Mouse (Mus musculus) CH12.LX (cell line): ENCODE results near the gene Myl12a. TPM values are rescaled to one million over a fixed set of nuclear protein-coding genes. Genes with fewer than 3 reads are reported as not detected.

Source experiments
- DNase-seq: peaks from one replicate; pipeline ENCODE4 v3.0.0-alpha.2; 2013; ENCODE audit errors: extremely low read depth
- H3K27ac ChIP-seq: 2 replicates; pipeline ENCODE4 v1.5.1; 2012; ENCODE audit warnings: low read depth, mild to moderate bottlenecking, control low read depth, moderate library complexity; ENCODE audit not compliant: insufficient read depth
- H3K27me3 ChIP-seq: replicated peaks from 2 replicates; pipeline ENCODE3; 2012; ENCODE audit warnings: inconsistent platforms
- H3K36me3 ChIP-seq, 2 experiments: replicated peaks in 1 of 2; 2 replicates each; pipeline versions ENCODE3 to v1.6.1; 2012; ENCODE audit warnings: inconsistent platforms in 1 of 2, low read length in 1 of 2, mild to moderate bottlenecking in 1 of 2, mixed read lengths in 1 of 2, moderate library complexity in 1 of 2; ENCODE audit not compliant: control insufficient read depth in 1 of 2, insufficient read depth in 1 of 2
- H3K4me1 ChIP-seq, 2 experiments: 2 replicates each; pipeline ENCODE4 v1.6.1; 2012; ENCODE audit warnings: inconsistent platforms in 1 of 2, moderate library complexity in 1 of 2; ENCODE audit not compliant: insufficient read depth in 2 of 2, control insufficient read depth in 1 of 2
- H3K4me2 ChIP-seq: 2 replicates; pipeline ENCODE4 v1.6.1; 2012; ENCODE audit warnings: low read depth, mild to moderate bottlenecking, control low read depth; ENCODE audit not compliant: poor library complexity, insufficient read depth, severe bottlenecking
- H3K4me3 ChIP-seq, 3 experiments: fragments of 150-350 bp in 1 of 3; sonication (generic) in 1 of 3; replicated peaks in 1 of 3; 2 replicates each; pipeline versions ENCODE3 to v1.5.1; 2011 to 2012; ENCODE audit warnings: low read depth in 2 of 3, low read length in 2 of 3, mild to moderate bottlenecking in 2 of 3, moderate library complexity in 2 of 3, control low read depth in 1 of 3, improper control_type of control experiment in 1 of 3, inconsistent platforms in 1 of 3, mixed read lengths in 1 of 3; ENCODE audit not compliant: poor library complexity in 1 of 3
- H3K79me2 ChIP-seq: replicated peaks from 2 replicates; pipeline ENCODE4 v1.6.1; 2012; ENCODE audit warnings: mild to moderate bottlenecking, moderate library complexity; ENCODE audit not compliant: control insufficient read depth, poor library complexity, insufficient read depth, severe bottlenecking; ENCODE audit errors: extremely low read depth
- H3K9ac ChIP-seq: 2 replicates; pipeline ENCODE4 v1.6.1; 2012; ENCODE audit warnings: low read depth, mild to moderate bottlenecking, control low read depth, moderate library complexity; ENCODE audit not compliant: insufficient read depth
- H3K9me3 ChIP-seq: replicated peaks from 2 replicates; pipeline ENCODE3; 2012; ENCODE audit warnings: low read length, inconsistent platforms, mixed read lengths
- CTCF ChIP-seq, 2 experiments: IDR thresholded peaks in 1 of 2; conservative IDR thresholded peaks in 1 of 2; 2 replicates each; pipeline ENCODE4 v1.5.1; 2011 to 2012; ENCODE audit warnings: low read depth in 2 of 2, low read length in 2 of 2, improper control_type of control experiment in 1 of 2, inconsistent platforms in 1 of 2, mild to moderate bottlenecking in 1 of 2, moderate library complexity in 1 of 2
- E2F4 ChIP-seq: IDR thresholded peaks from 2 replicates; pipeline ENCODE4 v1.6.1; 2011; ENCODE audit warnings: low read depth, low read length, improper control_type of control experiment; ENCODE audit not compliant: insufficient replicate concordance
- ETS1 ChIP-seq: conservative IDR thresholded peaks from 2 replicates; pipeline ENCODE4 v1.6.1; 2012; ENCODE audit warnings: low read depth, mild to moderate bottlenecking, inconsistent platforms, low read length, improper control_type of control experiment, moderate library complexity
- IRF4 ChIP-seq: IDR thresholded peaks from 2 replicates; pipeline ENCODE4 v1.6.1; 2014; ENCODE audit warnings: low read depth, mild to moderate bottlenecking, inconsistent platforms, low read length, improper control_type of control experiment
- JUND ChIP-seq: conservative IDR thresholded peaks from 2 replicates; pipeline ENCODE4 v1.6.1; 2011; ENCODE audit warnings: low read depth, low read length, improper control_type of control experiment
- KAT2A ChIP-seq: IDR thresholded peaks from 2 replicates; pipeline ENCODE4 v1.6.1; 2012; ENCODE audit warnings: low read length, improper control_type of control experiment, inconsistent platforms; ENCODE audit not compliant: insufficient replicate concordance
- MAX ChIP-seq: IDR thresholded peaks from 2 replicates; pipeline ENCODE4 v1.6.1; 2011; ENCODE audit warnings: low read length, improper control_type of control experiment
- MEF2A ChIP-seq: IDR thresholded peaks from 2 replicates; pipeline ENCODE4 v1.6.1; 2014; ENCODE audit warnings: low read depth, mild to moderate bottlenecking, inconsistent platforms, low read length, improper control_type of control experiment, borderline replicate concordance
- MXI1 ChIP-seq: IDR thresholded peaks from 2 replicates; pipeline ENCODE4 v1.6.1; 2011; ENCODE audit warnings: mild to moderate bottlenecking, low read depth, low read length, improper control_type of control experiment
- NELFE ChIP-seq: IDR thresholded peaks from 2 replicates; pipeline ENCODE4 v1.6.1; 2011; ENCODE audit warnings: low read depth, low read length, improper control_type of control experiment
- NRF1 ChIP-seq: IDR thresholded peaks from 2 replicates; pipeline ENCODE4 v1.6.1; 2014; ENCODE audit warnings: low read depth, mild to moderate bottlenecking, inconsistent platforms, low read length, improper control_type of control experiment, moderate library complexity
- POLR2A ChIP-seq: IDR thresholded peaks from 2 replicates; pipeline ENCODE4 v1.6.1; 2011; ENCODE audit warnings: low read depth, mild to moderate bottlenecking, improper control_type of control experiment, low read length
- SMC3 ChIP-seq: IDR thresholded peaks from 2 replicates; pipeline ENCODE4 v1.6.1; 2011; ENCODE audit warnings: low read depth, low read length, improper control_type of control experiment
- TBP ChIP-seq: conservative IDR thresholded peaks from 2 replicates; pipeline ENCODE4 v1.6.1; 2011; ENCODE audit warnings: low read depth, low read length, improper control_type of control experiment
- TCF12 ChIP-seq: IDR thresholded peaks from 2 replicates; pipeline ENCODE4 v1.6.1; 2014; ENCODE audit warnings: low read depth, mild to moderate bottlenecking, inconsistent platforms, low read length, improper control_type of control experiment
- USF1 ChIP-seq: IDR thresholded peaks from 2 replicates; pipeline ENCODE4 v1.6.1; 2014; ENCODE audit warnings: low read depth, mild to moderate bottlenecking, inconsistent platforms, low read length, improper control_type of control experiment
- ZC3H11A ChIP-seq: IDR thresholded peaks from 2 replicates; pipeline ENCODE4 v1.6.1; 2012; ENCODE audit warnings: low read depth, mild to moderate bottlenecking, inconsistent platforms, low read length, improper control_type of control experiment
- dilution Hi-C: fragments of 300-500 bp; cut with MboI; formaldehyde crosslinking; loops from 2 replicates; pipeline ENCODE4 v1.14.3; 2020; ENCODE audit warnings: low sequenced_read_pairs; ENCODE audit not compliant: extremely low pct_unique_long_range_greater_than_20kb, extremely low pct_ligation_motif_present
- in situ Hi-C: fragments of 300-500 bp; cut with MboI; formaldehyde crosslinking; loops from 3 replicates; pipeline ENCODE4 v1.14.3; 2019; ENCODE audit warnings: low sequenced_read_pairs, low pct_ligation_motif_present, low pct_unique_long_range_greater_than_20kb, mixed read lengths
- polyA plus RNA-seq: library from polyadenylated mRNA; unstranded; fragments of >175 nt; gene quantifications from 2 replicates; pipeline ENCODE4 v1.2.1, GENCODE M21; 2012; ENCODE audit warnings: low read depth; ENCODE audit not compliant: insufficient read length
- total RNA-seq, 2 experiments: library from RNA; depleted of rRNA; stranded (reverse); fragments of 300-350 nt in 1 of 2; fragments of >200 nt in 1 of 2; gene quantifications; 2 replicates each; pipeline ENCODE4 v1.2.3; 2012 to 2014

The Myl12a gene
- total and polyA plus RNA-seq, 3 experiments, result 163 to 285 (median 246) TPM

DNA sequence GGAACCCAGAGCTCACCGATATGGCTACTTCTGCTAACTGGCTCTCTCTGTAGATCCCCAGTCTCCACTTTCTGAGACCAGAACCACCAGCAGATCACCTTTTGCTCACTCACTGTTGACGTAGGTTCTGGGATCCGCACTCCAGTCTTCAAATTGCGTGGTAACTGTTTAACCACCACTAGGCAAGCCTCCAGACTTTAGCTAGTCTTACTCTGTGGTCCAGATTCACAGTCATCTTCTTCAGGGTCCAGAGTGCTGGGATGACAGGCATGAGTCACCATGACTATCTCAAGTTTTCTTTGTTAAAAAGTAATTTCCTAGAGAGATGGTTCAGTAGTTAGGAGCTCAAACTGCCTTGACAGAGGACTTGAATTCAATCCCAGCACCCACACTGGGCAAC is 58.9 kb downstream of the Myl12a start:
- in situ Hi-C loops (loop anchor here (10.0 kb wide), 1 partner anchor 189 kb away; no protein-coding TSS in a partner anchor), dilution Hi-C loops (no loop called here)
- H3K36me3 ChIP-seq, result no peaks in the 10 kb centered on the region
- no peaks in the 10 kb centered on the region for H3K9me3 ChIP-seq
- no peaks in the 10 kb centered on the region for H3K79me2 ChIP-seq
- no peaks in the 10 kb centered on the region for H3K27me3 ChIP-seq
- no peak overlapping the region for H3K9ac ChIP-seq
- DNase-seq, result no peak
- peaks cover 5 to 13% of the 10 kb centered on the region in 2 experiments for H3K4me1 ChIP-seq
- no peak overlapping the region for H3K4me3 ChIP-seq
- TF ChIP-seq SMC3, result no peak
- TF ChIP-seq NRF1, result no peak
- TF ChIP-seq POLR2A, result no peak
- TF ChIP-seq ETS1, result no peak
- TF ChIP-seq USF1, result no peak
- no peak for TF ChIP-seq JUND
- no peak for TF ChIP-seq KAT2A
- TF ChIP-seq IRF4, result no peak
- no peak for TF ChIP-seq TBP
- TF ChIP-seq CTCF (conservative IDR thresholded peaks at IDR 0.05 in 1 of 2, IDR thresholded peaks at IDR 0.05 in 1 of 2; ENCODE audit: low read depth in 2 of 2, low read length in 2 of 2), result no peak
- no peak for TF ChIP-seq ZC3H11A
- TF ChIP-seq MXI1, result no peak
- no peak for TF ChIP-seq NELFE
- TF ChIP-seq MEF2A, result no peak
- no peak for TF ChIP-seq TCF12
- TF ChIP-seq MAX, result no peak
- TF ChIP-seq E2F4, result no peak
- H3K4me2 ChIP-seq, result no peak overlapping the region
- H3K27ac ChIP-seq, result no peak overlapping the region

Other genes starting within 250 kb of the Myl12a start
- gene Tgif1, start 149.3 kb downstream of the Myl12a start, total RNA-seq (2012; rRNA removed), result 37.0 and 44.5 TPM in 2 replicates
- 66.3 and 70.6 TPM in 2 replicates for gene Tgif1, start 149.3 kb downstream of the Myl12a start, total RNA-seq (2014; rRNA removed)
- 59.2 and 74.4 TPM in 2 replicates for gene Tgif1, start 149.3 kb downstream of the Myl12a start, polyA plus RNA-seq
- 0.42 and 0.55 TPM in 2 replicates for gene Myom1, start 245 bp downstream of the Myl12a start, total RNA-seq (2012; rRNA removed)
- gene Myom1, start 245 bp downstream of the Myl12a start, total RNA-seq (2014; rRNA removed), result 0.26 TPM in 2 replicates
- 0.86 and 0.93 TPM in 2 replicates for gene Myom1, start 245 bp downstream of the Myl12a start, polyA plus RNA-seq
- 25.1 and 28.1 TPM in 2 replicates for gene Lpin2, start 179.7 kb upstream of the Myl12a start, total RNA-seq (2012; rRNA removed)
- gene Lpin2, start 179.7 kb upstream of the Myl12a start, total RNA-seq (2014; rRNA removed), result 25.4 TPM in 2 replicates
- gene Lpin2, start 179.7 kb upstream of the Myl12a start, polyA plus RNA-seq, result 30.4 and 31.4 TPM in 2 replicates